Mouse (Mus musculus): ENCODE measurements around the gene Fbxl14.

The Fbxl14 gene

DNA sequence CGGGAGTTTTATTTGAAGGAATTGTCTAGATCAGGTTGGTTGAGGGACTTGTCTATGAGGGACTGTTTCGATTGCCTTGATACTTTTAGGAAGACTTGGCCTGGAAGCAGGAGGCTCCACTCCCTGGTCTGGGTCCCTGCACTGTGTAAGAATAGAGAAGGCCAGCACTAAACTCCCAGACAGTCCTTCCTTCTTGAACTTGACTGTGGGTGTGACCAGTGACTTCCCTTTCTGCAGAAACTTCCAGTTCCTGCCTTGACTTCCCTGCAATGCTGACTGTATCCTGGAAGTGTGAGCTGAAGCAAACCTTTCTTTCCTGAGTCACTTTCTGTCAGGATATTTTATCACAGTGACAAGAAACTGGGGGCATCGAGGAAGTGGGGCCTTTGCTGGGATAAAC lies 8.7 kb upstream of the Fbxl14 start:
- DNase-seq (ENCODE audit: low spot score): no peak

DNA sequence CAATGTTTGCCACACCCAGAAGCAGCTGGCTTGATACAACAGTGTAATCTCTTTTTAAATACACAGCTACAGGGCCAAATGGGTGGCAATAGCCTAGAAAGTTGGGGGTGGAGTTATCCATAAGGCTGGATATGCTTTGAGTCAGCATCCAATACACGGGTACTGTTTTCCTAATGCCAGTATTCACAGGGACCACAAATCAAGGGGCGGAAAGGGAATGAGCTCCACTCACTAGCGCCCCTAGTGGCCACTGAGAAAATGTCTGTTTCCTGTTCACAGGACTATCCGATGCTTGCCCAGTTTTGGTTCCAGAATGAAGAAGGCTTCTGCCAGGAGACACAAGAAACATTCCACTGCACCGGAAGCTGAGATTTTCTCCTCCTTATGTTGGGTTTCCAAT lies 7.3 kb upstream of the Fbxl14 start:
- DNase-seq (ENCODE audit: low spot score): no peak

DNA sequence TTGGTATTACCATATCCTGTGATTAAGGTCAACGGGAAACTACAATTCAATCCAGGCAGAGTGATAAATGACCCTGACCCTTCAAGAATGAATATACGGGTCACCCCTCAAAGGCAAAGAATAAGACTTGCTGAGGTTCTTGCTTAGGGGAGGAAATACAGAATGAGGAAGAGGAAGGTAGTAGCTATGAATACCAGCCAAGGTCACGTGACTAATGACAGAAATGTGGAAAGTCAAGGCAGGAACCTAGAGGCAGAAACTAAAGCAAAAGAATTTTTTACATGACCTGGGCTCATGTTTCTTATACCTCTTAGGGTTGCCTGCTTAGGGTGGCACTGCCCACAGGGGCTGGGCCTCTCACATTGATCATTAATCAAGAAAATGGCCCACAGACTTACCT lies 6.8 kb upstream of the Fbxl14 start:
- DNase-seq (ENCODE audit: low spot score): no peak

DNA sequence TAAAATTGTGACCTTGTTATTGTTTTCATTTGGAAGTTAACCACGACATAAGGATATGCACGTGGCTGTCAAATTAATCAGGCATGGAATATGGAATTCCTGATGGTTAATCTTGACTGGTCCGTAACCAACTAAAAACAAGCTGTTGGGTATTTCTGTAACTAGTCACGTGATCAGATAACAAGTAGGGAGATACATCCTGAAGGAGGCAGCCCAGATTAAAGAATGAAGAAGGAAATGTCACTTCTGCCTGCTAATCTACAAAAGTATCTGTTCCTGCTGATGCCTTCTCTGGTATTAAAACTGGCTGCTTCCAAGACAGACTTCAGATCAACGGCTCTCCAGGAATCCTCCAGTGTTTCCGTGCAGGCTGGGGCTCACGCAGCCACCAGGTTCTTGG lies 6.0 kb upstream of the Fbxl14 start:
- no peak for DNase-seq (ENCODE audit: low spot score)

DNA sequence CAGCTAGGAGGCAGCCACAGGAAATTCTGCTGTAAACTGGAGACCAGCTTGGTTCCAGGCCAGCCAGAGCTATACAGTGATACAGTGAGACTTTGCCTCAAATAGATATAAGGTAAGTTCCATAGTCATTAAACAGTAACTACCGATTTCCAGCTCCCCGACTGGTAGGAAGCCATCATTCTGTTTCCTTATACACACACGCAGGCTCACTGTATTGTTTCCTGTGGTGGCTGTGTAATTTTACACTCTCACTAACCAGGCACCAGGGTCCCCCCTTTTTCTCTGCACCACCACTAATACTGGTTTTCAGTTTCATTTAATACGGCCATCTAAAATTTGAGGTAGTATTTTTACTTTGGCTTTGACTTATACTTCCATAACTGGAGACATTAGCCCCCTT lies 5.5 kb upstream of the Fbxl14 start:
- DNase-seq (ENCODE audit: low spot score): no peak

DNA sequence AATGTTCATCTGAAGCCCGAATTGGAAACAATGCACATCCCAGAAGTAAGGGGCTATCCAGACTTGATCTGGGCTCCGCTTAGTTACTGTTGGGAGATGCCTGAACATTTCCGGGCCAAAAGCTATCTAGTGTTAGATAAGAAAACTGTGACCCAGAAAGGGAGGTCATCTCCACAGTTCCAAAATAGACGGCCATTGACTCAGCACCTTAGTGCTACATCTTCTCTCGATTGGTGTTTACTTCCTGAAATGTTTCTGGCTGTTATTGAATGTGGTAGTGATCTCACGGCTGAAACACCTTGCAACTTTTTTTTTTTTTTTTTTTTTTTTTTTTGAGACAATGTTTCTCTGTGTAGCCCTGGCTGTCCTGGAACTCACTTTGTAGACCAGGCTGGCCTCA lies 3.5 kb upstream of the Fbxl14 start:
- no peak for DNase-seq (ENCODE audit: low spot score)

DNA sequence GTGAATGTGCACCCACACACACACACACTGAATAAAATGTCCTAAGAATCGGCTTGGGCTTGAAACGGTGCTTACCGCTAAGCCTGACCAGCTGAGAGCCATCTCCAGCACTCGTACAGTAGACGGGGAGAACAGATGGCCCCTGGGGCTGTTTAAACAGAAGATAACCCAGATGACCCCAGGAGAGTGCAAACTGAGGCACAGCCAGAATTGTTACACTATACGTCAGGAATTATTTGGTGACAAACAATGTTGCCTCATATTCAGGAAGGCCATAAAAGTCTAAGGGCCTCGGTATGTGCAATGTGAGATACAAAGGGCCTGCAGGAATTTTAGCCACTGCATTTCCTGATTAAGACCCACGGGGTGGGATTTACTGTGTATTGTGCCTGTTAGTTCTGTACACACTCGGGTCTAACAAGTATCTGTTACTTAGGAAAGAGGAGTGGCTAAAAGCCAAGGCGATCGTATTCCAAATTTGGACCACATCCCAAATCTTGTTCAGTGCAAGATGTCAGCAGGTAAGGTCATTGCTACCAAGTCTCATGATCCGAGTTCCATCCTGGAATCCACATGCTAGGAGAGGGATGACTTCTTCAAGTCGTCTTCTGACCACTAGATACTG lies 1.7 kb upstream of the Fbxl14 start:
- DNase-seq (ENCODE audit: low spot score): peak; percentile 36

DNA sequence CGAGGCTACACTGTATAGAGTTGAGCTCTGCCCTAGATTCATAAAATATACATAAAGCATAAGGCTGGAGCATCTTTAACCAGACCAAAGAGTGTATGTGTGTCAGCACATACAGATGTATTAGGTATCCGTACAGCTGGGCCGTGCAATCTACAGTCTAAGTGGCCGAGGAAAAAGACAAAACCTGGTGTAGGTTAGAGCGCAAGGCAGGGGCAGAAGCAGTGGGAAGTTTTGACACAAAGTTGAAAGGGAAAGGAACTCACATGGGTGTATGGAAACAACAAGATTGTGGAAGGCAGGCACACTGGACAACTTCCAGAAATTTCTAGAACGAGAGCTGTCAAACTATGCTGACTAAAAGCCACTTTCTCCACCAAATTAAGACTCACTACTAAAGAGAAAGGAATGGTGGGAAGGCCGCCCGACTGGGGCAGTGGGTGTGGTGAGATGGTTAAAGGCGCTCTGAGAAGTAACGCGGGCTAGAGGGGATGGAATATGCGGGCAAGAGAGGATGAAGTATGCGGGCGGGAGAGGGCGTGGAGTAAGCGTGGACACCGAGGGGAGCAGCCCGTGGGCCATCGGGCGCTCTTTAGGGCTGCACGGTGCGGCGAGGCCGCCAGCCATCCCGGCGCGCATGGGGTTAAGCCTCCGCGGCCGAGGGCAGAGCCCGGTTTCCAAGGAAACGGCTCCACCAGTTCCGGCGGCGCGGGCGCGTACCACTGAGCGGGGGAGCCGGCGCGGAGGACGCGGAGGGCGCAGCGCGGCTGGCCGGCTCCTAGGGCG lies 717 bp upstream of the Fbxl14 start:
- peak; percentile 91 for DNase-seq (ENCODE audit: low spot score)

DNA sequence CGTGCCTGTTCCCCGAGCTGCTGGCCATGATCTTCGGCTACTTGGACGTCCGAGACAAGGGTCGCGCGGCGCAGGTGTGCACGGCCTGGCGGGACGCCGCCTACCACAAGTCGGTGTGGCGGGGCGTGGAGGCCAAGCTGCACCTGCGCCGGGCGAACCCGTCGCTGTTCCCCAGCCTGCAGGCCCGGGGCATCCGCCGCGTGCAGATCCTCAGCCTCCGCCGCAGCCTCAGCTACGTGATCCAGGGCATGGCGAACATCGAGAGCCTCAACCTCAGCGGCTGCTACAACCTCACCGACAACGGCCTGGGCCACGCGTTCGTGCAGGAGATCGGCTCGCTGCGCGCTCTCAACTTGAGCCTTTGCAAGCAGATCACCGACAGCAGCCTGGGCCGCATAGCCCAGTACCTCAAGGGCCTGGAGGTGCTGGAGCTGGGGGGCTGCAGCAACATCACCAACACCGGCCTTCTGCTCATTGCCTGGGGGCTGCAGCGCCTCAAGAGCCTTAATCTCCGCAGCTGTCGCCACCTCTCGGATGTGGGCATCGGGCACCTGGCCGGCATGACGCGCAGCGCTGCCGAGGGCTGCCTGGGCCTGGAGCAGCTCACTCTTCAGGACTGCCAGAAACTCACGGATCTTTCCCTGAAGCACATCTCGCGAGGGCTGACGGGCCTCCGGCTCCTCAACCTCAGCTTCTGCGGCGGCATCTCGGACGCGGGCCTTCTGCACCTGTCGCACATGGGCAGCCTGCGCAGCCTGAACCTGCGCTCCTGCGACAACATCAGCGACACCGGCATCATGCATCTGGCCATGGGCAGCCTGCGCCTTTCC lies 623 bp downstream of the Fbxl14 start:
- peak; percentile 77 for DNase-seq (ENCODE audit: low spot score)

DNA sequence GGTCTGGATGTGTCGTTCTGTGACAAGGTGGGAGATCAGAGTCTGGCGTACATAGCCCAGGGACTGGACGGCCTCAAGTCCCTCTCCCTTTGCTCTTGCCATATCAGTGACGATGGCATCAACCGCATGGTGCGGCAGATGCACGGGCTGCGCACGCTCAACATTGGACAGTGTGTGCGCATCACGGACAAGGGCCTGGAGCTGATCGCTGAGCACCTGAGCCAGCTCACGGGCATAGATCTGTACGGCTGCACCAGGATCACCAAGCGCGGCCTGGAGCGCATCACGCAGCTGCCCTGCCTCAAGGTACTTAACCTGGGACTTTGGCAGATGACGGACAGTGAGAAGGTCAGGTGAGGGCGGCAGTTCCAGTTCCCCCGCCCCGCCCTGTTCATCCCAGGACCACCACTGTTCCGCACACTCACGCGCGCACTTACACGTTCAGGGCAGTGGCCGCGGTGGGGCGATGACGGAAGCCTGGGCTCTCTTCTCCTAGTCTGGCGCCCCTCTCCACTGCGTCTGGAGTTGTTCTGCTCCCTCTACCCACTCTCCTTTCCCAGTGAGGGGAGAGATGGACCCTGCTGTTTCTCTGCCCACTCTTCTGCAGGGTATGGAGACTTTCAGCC lies 1.4 kb downstream of the Fbxl14 start:
- DNase-seq (ENCODE audit: low spot score): peak; percentile 21

DNA sequence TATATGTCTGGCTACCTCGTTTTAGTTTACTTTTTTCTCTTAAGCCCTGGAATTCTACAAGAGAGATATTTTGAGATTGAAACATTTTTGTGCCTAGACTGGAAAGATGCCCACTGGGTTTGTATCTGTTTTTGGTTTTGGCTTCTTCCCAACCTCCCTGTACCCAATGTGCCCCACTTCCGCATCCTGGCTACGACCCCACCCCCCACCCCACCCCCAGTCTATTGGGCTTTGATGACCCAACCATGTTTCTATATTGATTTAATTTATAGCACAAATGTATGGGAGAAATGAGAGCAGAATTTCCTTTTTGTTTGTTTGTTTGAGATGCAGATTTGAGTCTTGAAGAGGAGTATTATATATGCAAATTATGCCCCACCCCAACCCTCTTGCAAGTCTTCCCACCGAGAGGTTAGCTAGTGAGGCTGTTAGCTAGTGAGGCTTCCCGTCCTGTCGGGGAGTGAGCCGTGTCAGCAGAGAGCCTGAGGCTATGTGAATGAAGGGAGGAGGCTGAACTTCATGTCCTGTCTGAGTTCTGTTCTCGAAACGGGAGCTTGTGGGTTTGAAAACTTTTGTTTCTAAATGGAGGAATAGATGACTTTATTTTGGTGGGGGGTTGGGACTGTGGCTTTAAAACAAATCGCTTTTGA lies 2.4 kb downstream of the Fbxl14 start:
- DNase-seq (ENCODE audit: low spot score): peak; percentile 17

DNA sequence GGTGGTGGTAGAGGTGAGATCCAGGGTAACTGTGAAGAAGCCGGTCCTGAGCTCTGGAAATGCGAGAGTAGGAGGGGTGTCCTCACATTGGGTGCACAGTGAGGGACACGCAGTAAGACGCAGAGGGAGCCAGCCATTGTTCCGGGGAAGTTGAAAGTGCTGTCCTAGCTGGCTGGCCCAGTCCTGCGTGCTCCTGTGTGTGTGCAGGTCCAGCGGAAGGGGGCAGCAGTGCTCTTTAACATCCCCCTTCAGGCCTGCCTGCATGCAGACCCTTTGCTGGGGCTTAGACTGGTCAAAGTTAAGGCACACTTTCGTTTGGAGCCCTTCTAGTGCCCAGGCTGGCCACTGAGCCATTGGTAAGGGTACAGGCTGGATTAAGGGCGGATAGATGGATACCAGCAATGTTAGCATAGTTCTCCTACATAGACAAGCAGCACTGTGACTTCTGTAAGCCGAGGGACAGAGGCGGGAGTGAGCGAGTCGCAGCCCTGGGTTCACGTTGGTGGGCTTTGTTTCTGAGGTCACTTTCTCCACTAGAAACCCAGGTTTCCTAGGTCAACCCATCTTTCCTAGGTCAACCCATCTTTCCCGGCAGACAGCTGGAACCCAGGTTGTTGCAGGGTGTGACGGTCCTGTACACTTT lies 3.6 kb downstream of the Fbxl14 start:
- DNase-seq (ENCODE audit: low spot score): peak; percentile 28

DNA sequence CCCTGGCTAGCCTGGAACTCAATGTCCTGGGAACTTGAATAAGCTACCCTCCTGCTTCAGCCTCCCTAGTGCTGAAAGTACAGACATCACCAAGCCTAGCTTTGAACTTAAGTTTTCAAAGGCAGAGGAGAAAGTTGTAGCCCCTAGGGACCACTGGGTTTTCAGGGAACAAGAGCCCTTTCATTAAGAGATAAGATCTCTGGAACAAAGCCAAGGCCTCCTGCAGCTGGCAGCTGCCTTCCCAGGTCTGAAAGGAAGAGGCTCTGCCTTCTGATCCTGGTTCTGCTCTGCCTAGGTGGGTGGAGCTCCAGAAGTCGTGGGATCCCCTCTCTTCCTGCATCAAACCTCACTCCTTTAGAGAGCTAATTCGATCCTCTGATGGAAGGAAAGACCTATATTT lies 6.0 kb downstream of the Fbxl14 start:
- no peak for DNase-seq (ENCODE audit: low spot score)

DNA sequence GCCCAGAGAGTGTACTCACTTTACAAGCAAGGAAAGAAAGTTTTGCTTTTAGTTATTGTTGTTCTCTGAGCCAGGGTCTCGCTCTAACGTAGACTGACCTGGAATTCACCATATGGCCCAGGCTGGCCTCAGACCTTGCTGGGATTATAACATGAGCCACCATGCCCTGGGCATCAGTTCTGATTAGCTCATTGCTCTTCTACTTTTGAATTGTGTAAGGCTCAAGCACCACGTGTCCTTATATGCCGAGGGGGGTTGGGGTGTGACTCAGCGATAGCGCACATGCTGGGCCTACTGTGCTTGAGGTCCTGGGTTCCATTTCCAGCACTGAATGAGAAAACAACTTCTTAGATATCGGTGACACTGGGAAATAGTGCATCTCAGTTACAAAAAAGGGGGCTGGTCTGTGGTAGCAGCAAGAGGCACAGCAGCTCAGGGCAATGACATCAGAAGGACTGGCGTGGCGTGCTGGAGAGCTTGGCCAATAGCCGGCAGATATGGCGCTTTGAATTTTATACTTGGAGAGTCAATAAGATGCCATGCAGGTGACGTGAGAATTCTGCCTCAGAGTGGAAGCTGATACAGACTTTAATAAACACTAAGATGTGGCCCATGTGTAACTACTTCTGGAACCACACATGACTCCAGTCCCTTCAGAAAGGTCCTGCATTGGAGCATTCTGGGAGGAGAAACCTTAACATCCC lies 7.1 kb downstream of the Fbxl14 start:
- no peak for DNase-seq (ENCODE audit: low spot score)

DNA sequence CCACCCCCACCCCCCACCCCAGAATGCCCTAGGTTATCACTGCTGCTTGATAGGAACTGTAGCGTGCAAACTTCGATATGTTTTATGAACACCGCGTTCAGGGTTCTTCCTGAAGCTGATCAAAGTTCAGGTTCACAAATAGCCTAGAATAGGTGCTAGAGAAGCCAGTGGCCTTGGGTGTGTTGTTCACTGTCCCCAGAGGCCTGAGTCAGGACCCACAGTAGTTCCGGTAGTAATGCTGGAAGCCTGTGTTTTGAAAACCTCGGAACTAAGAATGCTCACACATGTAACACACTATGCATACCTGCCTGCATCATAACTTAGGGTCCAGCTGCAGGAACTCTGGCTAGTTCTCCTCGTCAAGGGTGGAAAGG lies 7.6 kb downstream of the Fbxl14 start:
- no peak for DNase-seq (ENCODE audit: low spot score)

DNA sequence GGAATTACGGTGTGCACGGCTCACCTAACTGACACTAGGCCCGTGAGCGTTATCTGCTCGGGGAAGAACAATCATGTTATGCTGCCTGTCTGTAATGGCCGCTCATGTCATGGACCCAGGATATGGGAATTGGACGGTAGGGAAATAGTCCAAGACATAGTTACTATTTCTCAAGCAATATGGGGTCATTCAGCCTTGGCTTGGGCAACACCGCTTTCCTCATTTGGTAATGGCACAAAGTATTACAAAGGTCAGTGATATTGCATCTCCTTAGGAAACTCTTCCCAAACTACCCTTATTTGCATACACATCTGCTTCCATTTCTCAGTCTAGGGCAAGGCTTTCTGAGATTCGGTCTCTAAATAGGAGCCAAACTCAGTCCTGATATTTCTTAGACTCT lies 8.2 kb downstream of the Fbxl14 start:
- DNase-seq (ENCODE audit: low spot score): no peak

DNA sequence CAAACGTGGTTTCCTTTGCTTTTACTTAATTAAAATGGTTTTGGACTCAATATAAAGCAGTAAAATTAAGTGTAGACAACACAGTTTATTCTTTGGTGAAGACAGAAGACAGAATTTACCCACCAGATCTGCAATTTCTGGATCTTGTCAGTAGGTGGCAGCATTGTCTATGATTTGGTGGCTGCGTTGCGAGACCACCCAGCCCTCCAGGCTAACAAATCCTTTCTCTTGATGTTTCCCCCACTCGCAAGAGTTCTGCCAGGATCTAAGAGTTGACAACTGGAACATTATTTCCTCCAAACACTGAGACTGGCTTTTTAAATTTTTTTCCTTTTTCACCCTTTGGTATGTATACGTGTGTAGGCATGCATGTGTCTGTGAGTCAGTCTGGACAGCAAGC lies 10.3 kb downstream of the Fbxl14 start:
- DNase-seq (ENCODE audit: low spot score): peak; percentile 52

DNA sequence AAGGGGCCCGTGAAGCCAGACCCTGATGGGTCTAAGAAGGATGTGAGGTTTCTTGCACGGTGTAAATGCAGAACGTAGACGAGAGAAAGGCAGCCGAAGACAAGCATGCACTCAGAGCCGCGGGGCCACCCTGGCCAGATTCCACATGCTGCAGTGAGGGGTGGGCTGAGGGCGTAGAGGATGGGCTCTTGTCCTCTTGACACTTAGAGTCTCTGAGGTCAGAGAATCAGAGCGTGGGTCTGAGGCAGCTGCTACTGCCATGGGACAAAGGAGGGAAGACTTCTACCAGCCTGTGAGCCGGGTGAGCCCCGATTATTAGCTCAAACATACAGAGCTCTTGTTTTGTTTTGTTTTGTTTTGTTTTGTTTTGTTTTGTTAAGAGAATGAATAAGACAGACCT lies 11.1 kb downstream of the Fbxl14 start:
- no peak for DNase-seq (ENCODE audit: low spot score)

DNA sequence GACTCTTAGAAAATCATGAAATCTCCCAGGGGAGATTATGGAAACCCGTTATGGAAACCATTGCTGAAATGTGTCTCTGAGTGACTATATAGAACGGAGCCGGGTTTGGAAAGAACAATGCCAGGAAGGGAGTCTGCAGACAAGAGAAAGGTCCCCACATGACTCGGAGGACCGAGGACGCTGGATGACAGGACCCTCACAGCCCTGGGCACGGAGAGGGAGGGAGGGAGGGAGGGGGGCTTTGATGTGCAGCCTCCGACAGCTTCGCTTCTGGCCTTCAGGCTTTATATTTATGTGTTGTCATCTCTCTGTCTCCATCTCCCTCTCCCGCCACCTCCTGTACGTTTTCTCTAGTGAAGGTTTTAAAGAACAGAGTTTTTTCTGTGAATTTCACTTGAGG lies 11.5 kb downstream of the Fbxl14 start:
- no peak for DNase-seq (ENCODE audit: low spot score)

DNA sequence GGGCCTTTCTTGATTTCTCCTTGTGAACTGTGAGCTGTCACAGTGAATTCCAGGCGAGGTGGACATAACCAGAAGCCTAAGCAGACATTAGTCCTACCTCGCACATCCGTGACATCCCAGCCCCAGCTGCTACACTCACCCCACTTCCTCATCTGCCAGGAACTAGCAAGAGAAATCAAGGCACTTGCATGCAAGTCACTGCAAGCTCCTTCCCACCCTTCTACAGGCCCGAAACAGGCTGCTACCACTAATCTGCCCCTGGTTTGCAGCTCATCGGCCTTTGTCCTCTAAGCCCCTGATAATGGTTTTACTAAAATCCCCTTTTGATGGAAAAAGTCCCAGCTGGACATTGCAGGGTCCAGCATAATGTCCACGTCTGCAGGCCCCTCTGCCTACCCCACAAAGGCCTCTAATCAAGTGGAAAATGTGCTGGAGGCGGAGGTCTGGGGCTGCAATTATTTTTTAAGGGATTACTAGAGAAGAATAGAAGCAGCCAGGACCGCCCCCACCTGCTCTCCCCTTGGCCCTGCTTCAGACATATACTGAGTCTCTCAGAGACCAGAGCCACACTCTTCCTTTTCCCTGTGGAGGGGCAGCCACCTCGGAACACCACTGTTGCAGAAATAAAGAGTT lies 12.6 kb downstream of the Fbxl14 start:
- no peak for DNase-seq (ENCODE audit: low spot score)

DNA sequence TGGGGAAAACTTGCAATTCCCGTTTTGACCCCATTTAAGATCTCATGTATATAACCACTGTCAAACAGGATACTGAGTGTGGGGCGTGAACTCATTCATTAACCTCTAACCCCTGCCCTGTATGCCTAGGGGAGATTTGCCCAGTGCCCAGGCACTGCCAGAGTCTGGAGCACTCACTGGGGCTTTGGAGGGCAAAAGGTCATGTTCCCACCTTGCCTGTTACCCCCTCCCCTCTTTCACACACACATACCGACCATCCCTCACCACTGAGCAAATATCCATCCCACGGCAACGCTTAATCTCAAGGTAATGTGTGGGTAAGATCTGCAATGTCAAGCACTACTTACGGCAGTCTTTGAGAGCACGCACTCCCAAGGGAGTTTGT lies 13.2 kb downstream of the Fbxl14 start:
- no peak for DNase-seq (ENCODE audit: low spot score)

Data from yolk sac, embryonic 10.5 days (tissue).